In genomic region chrX:12080095-12080903, GRCm38 (mm10) we compare ENCODE assay signal across 8 mouse cellular contexts.
A peak's percentile ranks its signal among the peaks of the same experiment; 100 is the strongest.
DNase-seq lines count a peak whose midpoint lies in the region; ATAC-seq and TF ChIP-seq lines count a peak whose summit lies in the region.

No protein-coding gene starts in this region.

- H3K4me1 ChIP-seq in G1E (ENCODE audit: insufficient read depth, low read depth, low read length), result peaks cover 31% of the 10 kb centered on the region
- H3K4me1 ChIP-seq in brown adipose tissue, adult 24 weeks (ENCODE audit: control insufficient read depth, insufficient read depth, insufficient read length, low read length), result peaks cover 4% of the 10 kb centered on the region; the same call in 1 of the 2 replicates
- H3K4me1 ChIP-seq in forebrain, embryonic 10.5 days, result peaks cover 69% of the 10 kb centered on the region

- peak overlapping the region; percentile 83 for H3K4me3 ChIP-seq in G1E (ENCODE audit: low read depth, low read length)
- peak overlapping the region; percentile 98 for H3K4me3 ChIP-seq in brown adipose tissue, adult 24 weeks (ENCODE audit: insufficient read depth, low read depth, low read length)
- H3K4me3 ChIP-seq in forebrain, embryonic 10.5 days, result peak overlapping the region; percentile 67

- no peaks in the 10 kb centered on the region for H3K9me3 ChIP-seq in G1E (replicated peaks)
- no peaks in the 10 kb centered on the region for H3K9me3 ChIP-seq in forebrain, embryonic 10.5 days

- no peak for TF ChIP-seq CTCF in G1E (IDR thresholded peaks at IDR 0.05; ENCODE audit: low read depth, low read length)

- WGBS in forebrain, embryonic 10.5 days, result 3% methylated on average over 69 of the region's 97 CpGs

- peak overlapping the region; percentile 42 for H3K27ac ChIP-seq in brown adipose tissue, adult 24 weeks (replicated peaks; ENCODE audit: low read depth, low read length)
- peak overlapping the region; percentile 92 for H3K27ac ChIP-seq in forebrain, embryonic 10.5 days

- H3K27me3 ChIP-seq in G1E (ENCODE audit: insufficient read depth, low read length), result no peaks in the 10 kb centered on the region
- peaks cover 100% of the 10 kb centered on the region for H3K27me3 ChIP-seq in forebrain, embryonic 10.5 days (ENCODE audit: poor library complexity, severe bottlenecking)

- no peak for ATAC-seq in G1E (ENCODE audit: extremely low read depth, insufficient number of reproducible peaks, low FRiP score, poor library complexity, severe bottlenecking)

- peak; percentile 59 for DNase-seq in G1E (ENCODE audit: low spot score)
- peak; percentile 67 for DNase-seq in forebrain, embryonic 10.5 days (ENCODE audit: extremely low spot score, low spot score)
- peak; percentile 74 for DNase-seq in heart, postnatal 4 days
- peak; percentile 52 to 63 for DNase-seq in layer of hippocampus, postnatal 10 days (ENCODE audit: low spot score in 2 of 2)
- DNase-seq in lung, postnatal 25 days (ENCODE audit: low spot score), result peak; percentile 57
- DNase-seq in right cerebral cortex, postnatal 10 days (ENCODE audit: low spot score in 2 of 2), result peak; percentile 60 to 71
- peak; percentile 62 for DNase-seq in urinary bladder, postnatal 14 days (ENCODE audit: low spot score)

- H3K36me3 ChIP-seq in G1E (replicated peaks), result peaks cover 14% of the 10 kb centered on the region
- H3K36me3 ChIP-seq in forebrain, embryonic 10.5 days (replicated peaks), result no peaks in the 10 kb centered on the region
